Mouse (Mus musculus): ENCODE data around the gene Gm49394.
A peak's percentile ranks its signal among the peaks of the same experiment; 100 is the strongest.

The Gm49394 gene

DNA sequence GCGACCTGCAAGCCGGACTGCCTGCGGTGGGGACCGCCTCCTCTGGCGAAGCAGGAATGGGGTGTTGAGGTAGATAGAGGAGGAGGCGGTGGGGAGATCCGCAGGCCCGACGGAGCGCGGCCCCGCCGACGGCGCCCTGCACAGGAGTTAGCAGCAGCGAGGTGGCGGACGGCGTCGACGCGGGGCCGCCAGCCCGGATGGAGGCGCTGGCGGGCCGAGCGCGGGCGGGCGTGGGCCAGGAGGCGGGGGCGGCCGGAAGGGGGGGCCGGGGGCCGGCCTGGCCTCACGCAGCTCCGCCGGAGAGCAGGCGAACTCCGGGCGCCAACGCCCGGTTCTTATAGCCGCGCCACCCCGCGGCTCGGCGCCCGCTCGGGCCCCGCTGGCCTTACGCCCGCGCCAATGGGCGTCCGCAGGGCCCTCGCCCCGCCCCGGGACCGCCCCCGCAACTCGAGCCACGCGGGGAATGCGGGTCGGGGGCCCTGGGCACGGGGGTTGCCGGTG, 10.5 kb downstream of the Gm49394 start:
- DNase-seq (ENCODE audit: low spot score in 2 of 2): peak in 1 of 2 experiments; percentile 59

DNA sequence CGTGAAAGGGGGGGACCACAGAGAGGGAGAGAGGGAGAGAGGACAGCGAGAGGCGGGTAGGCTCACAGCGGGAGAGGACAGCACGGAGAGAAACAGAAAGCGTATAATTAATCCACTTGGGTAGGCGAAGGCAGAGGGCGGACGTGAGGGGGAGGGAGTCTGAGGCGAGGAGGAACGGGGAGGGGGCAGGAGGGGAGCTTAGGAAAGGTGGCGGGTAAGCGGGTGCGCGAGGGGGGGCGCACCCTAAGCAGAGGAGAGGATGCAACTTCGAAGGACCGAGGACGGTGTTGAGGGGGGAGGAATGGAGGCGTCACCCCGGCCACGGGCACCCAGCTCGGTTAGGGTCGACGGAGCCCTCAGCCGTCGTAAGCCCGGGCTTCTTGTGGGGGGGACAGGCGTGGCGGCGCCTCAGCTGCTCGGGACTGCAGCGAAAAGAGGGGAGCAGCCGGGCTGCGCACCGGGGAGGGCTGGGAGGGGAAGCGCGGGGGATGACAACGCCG, 11.0 kb downstream of the Gm49394 start:
- no peak for DNase-seq (ENCODE audit: low spot score in 2 of 2)

DNA sequence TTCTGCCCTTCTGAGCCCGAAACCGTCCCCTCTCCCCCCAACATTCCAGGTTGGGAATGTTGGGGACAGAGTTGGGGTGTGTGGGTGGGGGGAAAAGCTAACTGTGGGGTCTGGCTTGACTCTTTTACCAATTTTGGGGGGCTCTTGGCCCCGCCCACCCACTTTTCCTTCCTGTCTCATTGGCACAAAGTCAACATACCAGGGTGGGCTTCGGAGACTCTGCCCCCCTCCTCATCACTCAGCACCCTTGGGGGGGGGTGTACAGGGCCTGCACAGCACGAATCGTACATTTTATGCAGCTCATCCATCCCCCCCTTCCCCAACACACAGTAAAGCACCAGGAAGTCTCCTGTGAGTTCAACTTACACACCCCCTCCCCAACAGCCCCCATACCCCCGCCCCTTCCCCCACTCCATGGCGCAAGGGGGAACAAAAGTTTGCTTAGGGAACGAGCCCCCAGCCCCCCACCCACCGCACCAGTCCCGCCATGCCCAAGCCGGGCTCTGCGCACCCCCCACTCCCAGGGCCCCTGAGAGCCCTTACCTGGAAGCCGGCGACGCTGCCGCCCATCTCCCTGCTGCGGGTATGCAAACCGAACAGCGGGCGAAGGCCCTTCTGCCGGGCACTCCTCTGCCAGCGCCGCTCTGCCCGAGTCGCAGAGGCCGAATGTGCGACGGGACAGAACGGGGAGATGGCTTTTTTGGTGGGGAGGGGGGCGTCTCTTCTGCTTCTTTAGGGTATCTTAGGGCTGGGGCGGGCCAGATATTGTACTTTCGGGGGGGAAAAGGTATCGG, 11.7 kb downstream of the Gm49394 start:
- no peak for DNase-seq (ENCODE audit: low spot score in 2 of 2)

DNA sequence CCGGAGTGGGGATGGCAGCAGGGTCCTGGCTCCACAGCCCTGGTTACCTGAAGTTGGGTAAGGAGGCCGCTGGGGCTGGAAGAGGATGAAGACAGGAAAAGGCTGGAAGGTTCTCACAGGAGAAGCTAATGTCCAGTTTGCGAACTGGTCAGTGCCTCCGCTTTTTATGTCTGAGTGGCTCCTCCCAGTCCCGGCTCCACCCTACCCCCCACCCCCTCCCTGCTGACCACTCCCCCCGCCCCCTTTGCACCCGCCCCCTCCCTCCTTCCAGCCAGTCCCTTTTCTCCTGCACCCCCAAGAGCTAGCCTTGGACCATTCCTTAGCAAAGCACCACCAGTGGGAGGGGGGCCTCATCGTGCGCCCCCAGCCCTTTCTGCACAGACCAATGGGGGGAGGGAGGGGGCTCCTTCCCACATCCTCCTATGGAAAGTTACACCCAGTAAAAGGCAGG, 12.4 kb downstream of the Gm49394 start:
- DNase-seq (ENCODE audit: low spot score in 2 of 2): no peak

DNA sequence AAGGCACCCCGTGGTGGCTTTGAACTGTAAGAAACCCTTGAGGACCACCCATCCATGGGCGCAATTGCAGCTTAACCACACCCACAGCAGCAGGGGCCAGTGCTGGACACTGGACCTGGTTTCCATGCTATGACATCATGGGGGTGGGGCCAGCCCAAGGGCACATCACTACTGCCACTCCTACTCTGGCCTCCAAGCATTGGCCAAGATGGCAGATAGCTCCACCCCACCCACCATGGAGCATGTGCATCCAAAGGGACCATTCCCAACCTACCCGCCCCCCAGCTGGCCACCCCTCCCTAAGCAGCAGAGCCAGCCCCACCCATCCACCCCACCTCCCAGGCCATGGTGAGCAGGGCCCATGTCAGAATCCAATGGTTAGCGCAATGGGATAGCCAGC, 13.7 kb downstream of the Gm49394 start:
- DNase-seq (ENCODE audit: low spot score in 2 of 2): no peak

DNA sequence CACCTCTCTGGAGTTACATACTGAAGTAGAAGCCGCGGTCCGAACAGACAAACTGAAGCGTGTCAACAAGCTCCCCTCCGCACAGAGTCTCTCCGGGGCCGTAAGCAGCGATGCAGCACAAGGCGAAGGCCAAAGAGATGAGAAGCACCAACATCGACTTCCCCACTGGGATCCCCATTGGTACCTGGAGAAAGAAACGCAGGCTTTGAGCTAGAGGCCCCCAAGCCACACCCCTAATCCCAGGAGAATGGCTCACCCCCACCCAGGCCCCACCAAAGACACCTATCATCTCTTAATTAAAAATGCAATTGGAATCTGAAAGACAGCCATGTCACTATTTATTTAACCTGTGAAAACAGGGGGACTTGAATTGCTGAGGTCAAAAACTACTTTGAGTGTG, 14.1 kb downstream of the Gm49394 start:
- no peak for DNase-seq (ENCODE audit: low spot score in 2 of 2)

DNA sequence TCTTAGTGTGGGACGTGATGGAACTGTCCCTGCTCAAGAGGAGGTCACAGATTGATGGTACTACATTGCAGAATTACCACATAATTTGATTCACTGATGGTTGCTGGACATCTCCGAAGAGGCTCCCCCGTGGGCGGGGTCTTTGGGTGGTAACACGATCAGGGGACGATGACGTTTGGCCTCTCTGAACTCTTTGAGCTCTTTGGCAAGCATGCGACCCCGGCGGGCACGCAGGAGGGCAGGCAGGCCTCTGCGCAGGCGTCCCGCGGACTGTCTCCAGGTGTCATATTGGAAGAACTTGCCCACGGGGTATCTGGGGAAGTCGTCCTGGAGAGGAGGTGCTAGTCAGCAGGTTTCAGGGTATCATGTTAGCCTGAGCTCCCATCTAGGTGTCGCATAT, 16.0 kb downstream of the Gm49394 start:
- no peak for DNase-seq (ENCODE audit: low spot score in 2 of 2)

DNA sequence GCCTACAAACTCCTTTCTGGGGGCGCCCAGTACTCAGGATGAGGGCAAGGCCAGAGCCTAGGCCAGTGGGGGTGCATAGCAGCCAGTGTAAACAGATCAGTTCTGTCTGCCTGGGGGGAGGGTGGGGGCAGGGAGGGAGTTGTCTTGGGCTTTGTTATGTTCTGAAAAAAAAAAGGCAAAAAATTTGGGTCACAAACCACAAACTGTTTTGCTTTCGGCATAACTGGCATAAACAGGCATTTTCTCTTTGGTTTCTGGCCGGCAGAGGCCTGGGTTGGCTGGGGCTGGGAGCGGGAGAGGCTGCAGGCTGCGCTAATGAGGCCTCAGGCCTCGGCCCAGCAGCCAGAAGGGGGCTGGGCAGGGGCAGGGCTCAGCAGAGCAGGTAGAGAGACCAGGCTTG, 23.1 kb downstream of the Gm49394 start:
- no peak for DNase-seq (ENCODE audit: low spot score in 2 of 2)

DNA sequence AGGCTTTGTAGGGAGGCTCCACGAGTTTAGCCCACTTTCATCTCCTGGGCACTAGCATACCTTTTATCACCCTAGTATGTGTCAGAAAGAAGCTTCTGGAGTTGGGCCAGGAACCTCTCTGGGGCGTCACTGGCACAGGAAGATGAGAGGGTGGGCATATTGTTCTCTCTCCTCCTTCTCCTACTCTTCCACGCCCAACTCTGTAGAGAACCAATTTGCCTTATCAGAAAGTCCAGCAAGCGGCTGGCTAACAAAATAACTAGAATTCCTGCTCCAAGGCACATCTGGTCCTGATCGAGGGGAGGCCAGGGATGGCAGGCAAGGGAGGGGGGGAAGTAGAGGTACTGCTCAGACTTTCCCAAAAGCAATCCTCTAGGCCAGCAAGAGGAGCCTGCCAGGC, 24.7 kb downstream of the Gm49394 start:
- DNase-seq (ENCODE audit: low spot score in 2 of 2): no peak

DNA sequence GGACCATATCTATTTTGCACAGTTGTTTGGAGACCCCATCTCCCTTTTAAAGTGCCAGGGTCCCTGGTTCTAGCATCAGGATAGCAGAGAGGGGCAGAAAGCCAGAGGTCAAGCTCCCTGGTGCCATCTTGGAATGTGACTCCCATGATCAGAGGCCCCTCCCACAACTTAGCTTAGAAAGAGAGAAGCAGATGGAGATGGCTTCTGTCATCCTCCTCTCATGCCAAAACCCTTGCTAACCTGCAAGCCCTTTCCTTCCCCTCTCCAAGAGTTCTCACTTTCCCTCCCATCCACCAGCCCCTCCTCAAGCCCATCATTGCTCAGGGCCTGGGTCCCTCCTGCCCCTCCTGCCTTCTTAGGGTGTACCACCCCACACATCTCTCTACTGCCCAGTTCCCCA, 33.6 kb downstream of the Gm49394 start:
- no peak for DNase-seq (ENCODE audit: low spot score in 2 of 2)

DNA sequence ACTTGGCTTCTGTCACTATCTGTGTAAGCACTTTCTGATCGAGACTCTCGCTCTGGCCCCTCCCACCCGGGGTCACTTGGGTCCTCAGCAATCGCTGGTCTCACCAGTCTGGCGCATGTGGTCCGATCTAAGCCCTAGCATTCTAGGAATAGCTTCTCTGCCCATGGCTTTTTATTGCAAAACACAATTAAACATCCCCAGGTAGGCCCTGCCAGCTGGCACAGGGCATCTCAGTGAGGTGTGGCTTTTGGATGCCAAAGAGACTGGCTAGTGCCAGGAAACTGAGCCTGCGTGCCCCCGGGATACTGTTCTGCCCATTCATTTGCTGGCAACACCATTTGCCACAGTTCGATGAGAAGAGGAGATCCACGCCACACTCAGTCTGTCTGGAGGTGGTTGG, 39.1 kb downstream of the Gm49394 start:
- no peak for DNase-seq (ENCODE audit: low spot score in 2 of 2)

DNA sequence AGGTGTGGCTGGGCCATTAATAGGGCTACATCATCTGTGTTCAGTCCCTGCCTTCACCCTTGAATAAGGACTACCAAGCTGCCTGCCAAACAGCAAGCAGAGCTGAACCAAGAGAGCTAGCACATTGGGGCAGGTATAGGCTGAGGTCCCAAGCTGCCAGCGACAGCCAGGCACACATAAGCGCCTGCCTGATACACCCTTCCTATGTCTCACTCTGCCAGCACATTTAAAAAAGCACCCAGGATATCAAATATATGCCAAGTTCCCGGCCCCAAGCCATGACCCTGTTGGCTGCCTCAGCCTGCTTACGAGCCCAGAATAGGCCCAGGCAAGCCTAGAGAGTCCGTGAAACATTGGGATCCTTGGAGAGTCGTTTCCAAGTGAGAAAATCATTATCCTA, 39.9 kb downstream of the Gm49394 start:
- no peak for DNase-seq (ENCODE audit: low spot score in 2 of 2)

DNA sequence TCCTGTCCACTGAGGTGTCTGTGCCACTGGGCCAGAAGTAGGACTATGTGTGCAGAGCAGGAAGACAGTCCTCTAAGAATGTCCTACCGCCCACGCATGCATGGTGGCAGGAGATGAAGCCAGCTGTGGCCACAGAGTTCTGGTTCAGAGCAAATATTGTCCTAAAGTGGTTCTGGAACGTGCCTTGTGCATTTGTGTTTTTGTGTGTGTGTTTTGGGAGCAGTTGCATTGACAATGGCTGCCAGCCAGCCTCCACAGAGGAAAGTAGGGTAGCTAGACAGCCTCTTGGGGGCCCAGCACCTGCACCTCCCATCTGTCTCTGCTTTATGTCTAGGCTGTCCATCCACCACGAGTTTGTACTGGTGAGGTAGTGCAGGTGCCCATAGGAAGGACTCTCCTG, 47.6 kb downstream of the Gm49394 start:
- no peak for DNase-seq (ENCODE audit: low spot score in 2 of 2)

DNA sequence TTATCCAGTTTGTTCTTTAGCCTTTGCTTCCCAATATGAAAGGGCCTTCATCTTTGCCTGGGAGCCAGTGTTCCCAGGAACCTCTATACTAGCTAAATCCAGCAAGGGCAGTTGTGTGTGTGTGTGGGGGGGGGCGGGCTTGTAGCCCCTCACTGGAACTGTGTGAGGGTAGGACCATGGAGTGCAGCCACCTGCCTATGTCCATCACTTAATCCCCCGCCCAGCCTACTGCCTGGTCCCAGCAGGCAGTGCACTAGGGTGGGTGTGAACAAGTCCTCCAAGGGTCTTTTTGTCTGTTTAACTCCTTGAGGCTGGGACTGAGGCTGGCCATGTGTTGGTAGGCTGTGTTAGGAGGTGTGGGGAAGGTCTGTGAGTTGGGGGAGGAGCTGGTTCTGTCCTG, 56.7 kb downstream of the Gm49394 start:
- no peak for DNase-seq (ENCODE audit: low spot score in 2 of 2)

DNA sequence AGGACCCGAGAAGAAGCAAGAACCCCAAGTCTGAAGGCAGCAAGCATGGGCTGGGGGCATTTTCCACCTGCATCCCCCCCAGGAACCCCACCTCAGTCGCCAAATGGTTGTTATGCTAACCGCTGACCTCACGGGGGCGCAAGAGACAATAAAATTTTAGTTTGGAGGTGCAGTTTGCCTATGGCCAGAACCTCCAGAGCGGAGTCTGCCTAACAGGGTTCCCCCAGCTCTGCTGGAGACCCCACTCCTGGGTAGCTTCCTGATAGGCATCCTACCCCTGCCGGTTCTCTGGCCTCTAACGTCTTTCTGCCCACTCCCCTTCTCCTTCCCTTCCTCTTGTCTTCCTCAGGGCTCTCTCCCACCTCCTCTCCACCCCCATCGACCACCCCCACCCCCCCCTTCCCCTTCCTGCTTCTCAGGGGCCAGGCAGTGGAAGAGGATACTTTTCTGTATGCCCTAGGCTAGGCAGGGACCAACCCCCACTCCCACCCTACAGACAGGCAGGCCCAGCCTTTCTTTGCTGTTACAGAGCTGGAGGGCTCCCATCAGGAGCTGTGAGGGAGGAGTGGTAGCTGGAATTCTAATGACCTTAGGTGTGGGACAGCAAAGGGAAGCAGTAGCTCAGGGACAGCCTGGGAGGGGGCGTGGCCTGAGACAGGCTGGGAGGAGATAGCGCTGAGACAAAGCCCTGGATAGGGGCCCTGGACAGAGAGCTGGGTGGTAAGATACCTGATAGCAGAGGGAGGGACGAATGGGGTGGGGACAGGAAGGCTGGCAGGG, 58.9 kb downstream of the Gm49394 start:
- DNase-seq (ENCODE audit: low spot score in 2 of 2): peak in 1 of 2 experiments; percentile 36

DNA sequence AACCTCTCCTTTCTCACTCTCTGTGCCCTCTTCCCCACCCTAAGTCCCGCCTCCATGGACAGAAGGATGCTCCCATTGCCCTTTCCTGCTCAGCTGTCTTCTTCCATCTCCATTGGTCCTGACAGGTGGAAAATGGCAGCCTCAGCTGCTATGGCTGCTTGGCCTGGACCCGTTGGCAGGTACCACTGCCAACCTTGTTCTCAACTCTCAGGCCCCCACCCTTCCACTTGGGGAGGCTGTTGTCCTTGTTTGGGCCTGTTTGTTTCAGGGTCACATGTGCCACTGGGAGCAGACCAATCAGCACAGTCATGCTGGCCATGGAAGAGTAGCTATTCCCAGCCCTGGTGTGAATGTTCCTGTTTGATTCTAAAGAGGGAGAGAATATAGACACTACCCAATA, 68.8 kb downstream of the Gm49394 start:
- no peak for DNase-seq (ENCODE audit: low spot score in 2 of 2)
